Mouse (Mus musculus) olfactory bulb, adult 2 months (tissue): ENCODE measurements at regions not wholly inside any gene's neighbourhood (a gene's known extent, or its start where the extent isn't known, plus 50 kb on each side); places are given as distances from the start of the nearest gene placed in this dataset.

ENCODE experiments used
- H3K27ac ChIP-seq: fragments of 200-500 bp; 2 replicates; pipeline ENCODE4 v1.5.1; 2012; ENCODE audit warnings: low read depth, low read length; ENCODE audit not compliant: insufficient read depth
- H3K4me1 ChIP-seq: fragments of 200-500 bp; 2 replicates; pipeline ENCODE4 v1.6.1; 2012; ENCODE audit warnings: low read length; ENCODE audit not compliant: control insufficient read depth, insufficient read depth
- H3K4me3 ChIP-seq: fragments of 200-500 bp; 2 replicates; pipeline ENCODE4 v1.5.1; 2012; ENCODE audit warnings: mild to moderate bottlenecking, low read depth, low read length, moderate library complexity; ENCODE audit not compliant: insufficient read depth
- CTCF ChIP-seq: fragments of 200-500 bp; IDR thresholded peaks from 2 replicates; pipeline ENCODE4 v1.5.1; 2012; ENCODE audit warnings: low read depth, mild to moderate bottlenecking, low read length, moderate library complexity; ENCODE audit not compliant: insufficient read depth
- POLR2A ChIP-seq: fragments of 200-500 bp; IDR thresholded peaks from 2 replicates; pipeline ENCODE4 v1.6.1; 2012; ENCODE audit warnings: mild to moderate bottlenecking, low read depth, low read length, moderate library complexity; ENCODE audit not compliant: insufficient read depth
- WGBS: fragments of 180-500 bp; shearing (Covaris S2); methylation state at CpG from one replicate; pipeline ENCODE4 v1.1.7; 2018; 5-methylcytosine and 5-hydroxymethylcytosine counted together

DNA sequence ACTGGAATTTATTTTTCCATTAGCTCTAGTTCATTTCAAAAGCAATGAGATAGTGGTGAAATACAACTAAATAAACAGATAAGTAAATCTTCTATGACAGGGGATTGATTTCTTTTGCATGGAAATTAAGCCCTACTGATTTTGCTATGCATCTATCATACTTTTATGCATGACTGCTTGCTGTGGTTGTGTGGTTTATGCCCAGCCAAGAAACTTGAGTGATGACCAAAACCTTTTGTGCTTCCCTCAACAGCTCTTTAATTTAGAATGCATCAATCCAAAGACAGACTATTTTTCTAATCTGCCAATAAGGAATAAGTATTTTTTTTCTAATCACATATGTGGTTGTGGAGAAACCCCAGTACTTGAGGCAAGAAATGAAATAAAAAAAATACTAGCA is 303.6 kb downstream of the Col12a1 start:
- H3K4me1 ChIP-seq = no peaks in the 10 kb centered on the region
- TF ChIP-seq CTCF = no peak
- no peak for TF ChIP-seq POLR2A
- H3K27ac ChIP-seq = no peak overlapping the region
- no peak overlapping the region for H3K4me3 ChIP-seq

DNA sequence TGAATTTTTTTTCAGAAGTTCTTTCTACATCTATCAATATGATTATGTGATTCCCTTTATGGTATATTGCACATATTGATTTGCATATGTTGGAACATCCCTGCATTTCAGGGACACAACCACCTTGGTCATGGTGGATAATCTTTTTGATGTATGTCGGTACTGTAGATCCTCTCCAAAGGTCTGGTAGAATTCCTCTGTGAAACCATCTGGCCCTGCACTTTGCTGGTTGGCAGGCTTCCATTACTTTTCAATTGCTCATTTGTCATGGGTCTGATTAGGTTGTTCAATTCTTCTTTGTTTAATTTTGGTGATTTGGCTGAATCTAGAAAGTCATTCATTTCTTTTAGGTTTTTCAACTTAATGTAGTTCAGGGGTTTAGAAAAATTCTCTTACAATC is 288.2 kb downstream of the Col12a1 start:
- no peak for TF ChIP-seq CTCF
- TF ChIP-seq POLR2A = no peak
- Histone ChIP-seq H3K27ac (no peak overlapping the region), H3K4me3 (no peak overlapping the region), H3K4me1 (no peaks in the 10 kb centered on the region)
- 34% methylated on average over 1 of the region's 1 CpGs for WGBS

DNA sequence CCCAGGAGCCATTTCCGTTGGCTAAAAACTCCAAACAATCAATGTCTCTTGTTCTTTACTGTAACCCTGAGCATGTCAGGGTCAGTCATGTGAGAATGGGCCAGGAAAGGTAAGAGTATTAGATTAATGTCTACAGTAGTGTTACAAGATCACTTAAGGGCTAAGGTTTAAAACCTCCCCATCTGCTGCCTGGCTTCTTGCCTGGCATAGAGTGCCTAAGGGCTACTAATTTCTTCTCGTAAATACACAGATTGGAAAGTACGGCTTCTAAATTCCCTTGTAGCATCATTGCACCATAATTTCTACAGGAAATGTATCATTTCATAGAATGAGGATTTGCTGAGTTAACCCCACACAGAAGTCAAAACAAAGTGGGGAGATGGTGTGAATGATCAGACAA is 281.0 kb downstream of the Col12a1 start:
- no peak for TF ChIP-seq POLR2A
- TF ChIP-seq CTCF = no peak
- H3K4me3 ChIP-seq = no peak overlapping the region
- no peak overlapping the region for H3K27ac ChIP-seq
- WGBS = 87% methylated on average over 3 of the region's 3 CpGs
- H3K4me1 ChIP-seq = no peaks in the 10 kb centered on the region

DNA sequence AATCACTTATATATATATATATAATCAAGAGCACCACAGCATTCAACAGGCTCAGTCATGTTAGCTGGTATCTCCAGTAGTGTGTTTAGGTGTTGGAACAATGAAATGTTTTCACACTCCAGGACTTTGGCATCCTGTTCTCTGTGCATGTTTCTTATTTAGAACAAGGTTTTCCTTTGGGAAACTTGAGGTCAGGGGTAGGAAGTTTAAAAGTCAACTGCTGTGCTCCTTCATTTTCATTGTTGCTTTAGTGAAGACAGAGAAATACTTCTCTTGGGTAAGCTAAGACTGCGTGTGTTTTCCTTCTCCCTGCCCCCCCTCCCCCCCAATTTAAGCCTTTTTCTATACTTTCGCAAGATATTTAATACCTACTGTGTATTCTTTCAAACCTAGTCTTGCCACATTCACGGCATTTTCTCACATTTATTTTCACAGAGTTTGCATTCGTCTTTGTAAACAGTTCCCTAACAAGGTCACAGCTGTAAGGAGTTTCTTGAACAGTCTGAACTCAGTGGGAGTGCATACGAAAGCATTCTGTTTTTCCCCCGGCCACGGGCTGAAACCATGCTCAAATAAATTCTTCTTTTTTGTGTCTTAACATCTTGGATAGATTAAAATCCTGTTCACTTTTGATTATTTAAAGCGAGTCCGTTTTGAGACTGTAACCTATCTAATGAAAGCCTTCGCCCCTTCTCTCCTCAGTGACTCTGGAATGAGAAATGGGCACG is 279.2 kb downstream of the Col12a1 start:
- Histone ChIP-seq H3K4me3 (no peak overlapping the region), H3K27ac (no peak overlapping the region), H3K4me1 (no peaks in the 10 kb centered on the region)
- WGBS = 30% methylated on average over 11 of the region's 11 CpGs
- TF ChIP-seq CTCF (no peak), POLR2A (no peak)

DNA sequence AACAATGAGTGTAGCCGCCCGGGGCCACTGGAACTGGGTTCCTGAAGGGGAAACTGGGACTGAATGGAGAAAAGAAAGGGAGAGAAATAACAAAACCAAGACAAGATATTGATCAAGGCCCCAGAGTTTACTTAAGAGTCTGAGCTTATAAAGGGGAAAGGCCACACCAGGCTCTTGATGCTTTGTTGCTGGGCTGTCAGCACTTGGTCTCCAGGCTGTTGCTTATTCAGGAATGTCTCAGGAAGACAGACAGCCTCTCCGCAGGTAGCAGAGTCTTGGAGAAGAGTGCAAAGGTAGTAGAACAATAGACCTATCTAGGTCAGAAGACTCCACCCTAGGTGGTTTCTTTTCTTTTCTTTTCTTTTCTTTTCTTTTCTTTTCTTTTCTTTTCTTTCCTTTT is 263.4 kb downstream of the Col12a1 start:
- Histone ChIP-seq H3K27ac (no peak overlapping the region), H3K4me1 (no peaks in the 10 kb centered on the region), H3K4me3 (no peak overlapping the region)
- WGBS = 77% methylated on average over 3 of the region's 3 CpGs
- TF ChIP-seq CTCF (no peak), POLR2A (no peak)

DNA sequence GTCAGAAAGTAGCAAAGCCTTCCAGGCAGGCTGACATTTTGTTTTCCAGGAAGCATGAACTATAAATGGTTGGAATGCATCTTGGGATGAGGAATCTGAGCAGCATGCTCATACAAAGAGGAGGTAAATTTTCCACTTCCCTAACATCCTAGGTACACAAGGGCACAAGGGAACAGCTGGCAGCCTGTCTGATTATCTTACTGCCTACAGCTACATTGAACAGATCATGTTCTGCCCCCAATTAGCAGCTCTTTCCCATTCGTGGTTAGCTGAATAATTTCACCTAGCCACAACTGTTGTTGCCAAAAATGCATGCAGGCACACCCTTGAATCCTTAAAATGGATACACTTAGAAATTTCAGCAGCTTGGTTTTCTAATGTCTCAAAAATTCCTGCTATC is 239.5 kb downstream of the Col12a1 start:
- 11% methylated on average over 1 of the region's 1 CpGs for WGBS
- TF ChIP-seq POLR2A (no peak), CTCF (no peak)
- Histone ChIP-seq H3K27ac (no peak overlapping the region), H3K4me1 (no peaks in the 10 kb centered on the region), H3K4me3 (no peak overlapping the region)

DNA sequence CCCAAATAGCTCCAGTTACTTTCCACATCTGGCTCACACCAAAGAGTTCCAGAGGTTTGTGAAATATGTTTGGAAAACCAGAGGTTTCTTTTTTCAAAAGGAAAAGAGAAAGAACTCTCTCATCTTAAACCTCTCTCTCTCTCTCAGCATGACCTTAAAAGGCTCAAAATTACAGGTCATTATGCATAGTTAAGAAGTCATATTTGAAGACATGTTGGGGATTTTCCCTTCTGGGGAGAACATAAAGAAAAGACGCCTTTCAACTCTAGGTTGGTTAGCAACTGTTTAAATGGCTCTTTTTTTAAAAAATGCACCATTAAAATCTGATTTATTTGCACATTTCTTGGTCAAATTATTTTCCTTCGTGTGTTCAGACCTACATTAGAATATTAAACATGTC is 218.4 kb downstream of the Col12a1 start:
- no peak overlapping the region for H3K4me3 ChIP-seq
- H3K27ac ChIP-seq = no peak overlapping the region
- 69% methylated on average over 2 of the region's 2 CpGs for WGBS
- no peak for TF ChIP-seq POLR2A
- no peak for TF ChIP-seq CTCF
- H3K4me1 ChIP-seq = no peaks in the 10 kb centered on the region

DNA sequence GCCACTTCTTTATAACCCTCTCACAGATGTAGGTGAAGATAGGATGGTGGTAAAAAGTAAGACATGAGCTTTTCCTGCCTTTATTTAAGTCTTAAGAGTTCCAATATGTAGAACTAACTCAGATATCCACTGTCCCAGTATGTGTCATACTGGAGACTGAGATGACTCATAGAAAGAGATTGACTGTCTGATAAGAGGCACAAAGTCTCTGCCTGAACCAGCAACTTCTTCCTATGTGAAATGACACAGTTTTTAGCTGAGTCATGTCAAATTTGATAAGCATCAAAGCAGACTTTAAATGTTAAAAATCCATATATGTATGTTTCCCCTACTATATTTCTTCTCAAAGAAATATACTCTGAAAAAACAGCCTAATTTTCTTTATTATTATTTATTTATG is 216.6 kb downstream of the Col12a1 start:
- TF ChIP-seq POLR2A = no peak
- no peak for TF ChIP-seq CTCF
- Histone ChIP-seq H3K4me3 (no peak overlapping the region), H3K4me1 (no peaks in the 10 kb centered on the region), H3K27ac (no peak overlapping the region)

DNA sequence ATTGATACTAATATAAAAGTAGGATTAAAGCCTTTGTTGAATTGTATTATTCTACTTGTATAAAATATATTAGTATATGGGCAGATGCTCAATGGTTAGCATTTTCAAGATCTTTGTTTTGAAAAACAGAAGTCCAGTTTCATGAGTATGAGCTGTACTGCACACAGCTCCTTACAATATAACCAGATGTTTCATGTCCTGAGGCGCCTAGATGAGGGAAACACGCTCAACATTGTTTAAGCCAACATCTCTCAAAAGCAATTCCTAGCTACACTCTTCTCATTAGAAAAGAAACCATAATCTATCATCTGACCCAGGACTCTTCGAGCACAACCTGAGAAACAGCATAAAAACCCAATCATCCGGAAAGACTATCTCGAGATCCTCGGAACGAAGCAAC is 202.2 kb downstream of the Col12a1 start:
- no peak overlapping the region for H3K4me3 ChIP-seq
- WGBS = 94% methylated on average over 7 of the region's 7 CpGs
- TF ChIP-seq POLR2A (no peak), CTCF (no peak)

DNA sequence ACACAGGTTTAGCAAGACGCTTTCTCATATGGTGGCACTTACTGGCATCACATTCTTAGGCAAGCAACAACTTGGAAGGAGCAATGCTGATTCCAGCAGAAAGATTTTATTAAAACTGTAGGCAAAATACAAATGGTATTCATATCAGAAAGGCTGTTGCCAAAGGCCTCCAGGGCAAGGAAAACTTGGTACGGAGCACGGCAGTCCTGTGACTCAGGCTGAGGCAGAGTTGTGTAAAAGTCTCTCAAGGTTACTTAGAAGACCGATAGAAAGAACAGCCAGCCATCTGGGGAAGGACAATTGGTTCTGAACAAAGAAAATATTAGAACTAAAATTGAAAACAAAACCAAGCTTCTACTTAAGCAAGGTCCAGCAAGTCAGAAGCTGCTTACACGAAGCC is 201.2 kb downstream of the Col12a1 start:
- no peaks in the 10 kb centered on the region for H3K4me1 ChIP-seq
- H3K4me3 ChIP-seq = no peak overlapping the region
- no peak overlapping the region for H3K27ac ChIP-seq
- 85% methylated on average over 5 of the region's 5 CpGs for WGBS
- TF ChIP-seq POLR2A (no peak), CTCF (no peak)

More for the DNA sequence above, 202.2 kb downstream of the Col12a1 start:
- no peak overlapping the region for H3K27ac ChIP-seq
- no peaks in the 10 kb centered on the region for H3K4me1 ChIP-seq
